Mouse (Mus musculus) liver, embryonic 14.5 days (tissue): ENCODE measurements around the gene Washc3.

Source experiments
- CTCF ChIP-seq: IDR thresholded peaks from 2 replicates; pipeline ENCODE4 v1.5.1; 2016; ENCODE audit warnings: antibody characterized with exemption, low read depth, control low read depth
- EP300 ChIP-seq: IDR thresholded peaks from 2 replicates; pipeline ENCODE4 v1.6.1; 2016; ENCODE audit warnings: antibody characterized with exemption, low read depth

DNA sequence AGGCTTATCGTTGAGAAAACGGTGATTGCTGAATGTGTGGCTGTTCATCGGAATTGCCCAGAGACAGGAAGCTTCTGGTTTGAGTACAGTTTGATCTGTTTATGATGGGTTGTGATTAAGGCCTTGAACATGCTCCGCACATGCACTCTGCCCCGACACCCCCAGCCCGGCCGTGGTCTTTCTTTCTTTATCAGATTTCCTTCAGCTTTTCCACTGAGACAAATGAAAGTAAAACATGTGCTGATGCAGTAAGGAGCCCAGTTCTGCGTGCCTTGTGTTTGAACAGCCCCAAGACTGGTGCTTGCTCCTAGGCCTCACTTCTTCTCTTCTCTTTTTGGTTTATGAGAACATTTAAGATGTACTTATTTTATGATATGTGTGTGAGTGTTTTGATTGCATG lies 1.7 kb downstream of the Washc3 start:
- TF ChIP-seq CTCF (no peak), EP300 (no peak)
